8 mouse cellular contexts compared by ENCODE assay signal in the genomic region with DNA sequence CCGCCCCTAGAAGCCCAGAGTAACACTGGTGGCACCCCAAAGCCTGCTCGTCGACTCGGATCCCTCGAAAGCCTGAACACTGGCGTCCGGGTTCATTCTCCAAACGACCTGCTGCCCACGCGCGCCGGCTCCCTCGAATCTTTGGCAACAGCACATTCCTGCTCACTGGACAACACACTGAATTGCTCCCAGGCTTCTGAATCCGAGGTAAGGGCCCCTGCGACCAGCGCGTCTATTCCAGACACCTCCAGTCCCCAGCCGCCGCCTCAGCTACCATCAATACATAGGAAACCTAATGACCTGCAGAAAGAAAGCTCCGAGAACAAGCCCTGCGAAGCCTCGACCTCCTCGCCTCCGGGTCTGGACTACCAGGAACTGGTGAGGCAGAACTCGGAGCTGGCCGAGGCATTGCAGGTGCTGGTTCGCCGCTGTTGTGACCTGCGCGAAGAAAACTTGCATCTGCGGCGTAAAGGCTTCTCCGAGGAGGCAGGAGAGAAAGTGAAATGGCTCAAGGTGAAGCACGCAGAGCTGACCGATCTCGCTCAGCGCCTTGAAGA. TPM values are rescaled to one million over a fixed set of nuclear protein-coding genes. Genes with fewer than 3 reads are reported as not detected.
DNase-seq lines count a peak whose midpoint lies in the region; ATAC-seq and TF ChIP-seq lines count a peak whose summit lies in the region.

No protein-coding gene starts in this region.

- WGBS in kidney, embryonic 14.5 days: 2% methylated on average over 37 of the region's 37 CpGs
- 1% methylated on average over 37 of the region's 37 CpGs for WGBS in hindbrain, postnatal 0 days
- WGBS in macrophage (ENCODE audit: missing documents): under 1% methylated on average over 33 of the region's 37 CpGs

- TF ChIP-seq POLR2A in CH12.LX (IDR thresholded peaks at IDR 0.05; ENCODE audit: low read depth, low read length): no peak
- no peak for TF ChIP-seq POLR2A in cortical plate, adult 2 months (IDR thresholded peaks at IDR 0.05; ENCODE audit: extremely low read depth, insufficient read depth, low read length)

- H3K4me2 ChIP-seq in kidney, embryonic 14.5 days (replicated peaks; ENCODE audit: low read depth, low read length): peak overlapping the region; percentile 93
- H3K4me2 ChIP-seq in CH12.LX (ENCODE audit: insufficient read depth, low read depth, poor library complexity, severe bottlenecking): peak overlapping the region; percentile 85
- peak overlapping the region; percentile 96 for H3K4me2 ChIP-seq in hindbrain, postnatal 0 days (ENCODE audit: low read depth, low read length)

- H3K4me3 ChIP-seq in kidney, embryonic 14.5 days (ENCODE audit: low read length): peak overlapping the region; percentile 47
- H3K4me3 ChIP-seq in CH12.LX (replicated peaks in 1 of 3; ENCODE audit: low read depth in 2 of 3, low read length in 2 of 3, poor library complexity in 1 of 3): peak overlapping the region; percentile 45 to 75 (median 74)
- H3K4me3 ChIP-seq in cortical plate, adult 2 months (ENCODE audit: insufficient read depth, low read length): peak overlapping the region; percentile 38
- peak overlapping the region; percentile 65 for H3K4me3 ChIP-seq in hindbrain, postnatal 0 days (ENCODE audit: low read length)
- peak overlapping the region; percentile 13; the same call in 1 of the 2 replicates for H3K4me3 ChIP-seq in macrophage (ENCODE audit: inconsistent target)

- no peak for DNase-seq in kidney, postnatal 14 days
- no peak for DNase-seq in CH12.LX (ENCODE audit: extremely low read depth)
- no peak for DNase-seq in hindbrain, postnatal 0 days (ENCODE audit: low spot score)
- DNase-seq in left cerebral cortex, postnatal 14 days (ENCODE audit: low spot score in 2 of 2): no peak

- H3K4me1 ChIP-seq in kidney, embryonic 14.5 days (ENCODE audit: control insufficient read depth, insufficient read depth, low read length): peaks cover 14% of the 10 kb centered on the region
- peaks cover 4 to 26% of the 10 kb centered on the region in 2 experiments for H3K4me1 ChIP-seq in CH12.LX (ENCODE audit: control insufficient read depth in 1 of 2, insufficient read depth in 2 of 2)
- no peaks in the 10 kb centered on the region for H3K4me1 ChIP-seq in cortical plate, adult 2 months (ENCODE audit: control insufficient read depth, insufficient read depth, low read length)
- 0 out of 2 replicates have a peak, but pooled peaks cover 11% of the 10 kb centered on the region for H3K4me1 ChIP-seq in hindbrain, postnatal 0 days (ENCODE audit: insufficient read depth, low read length)

- dilution Hi-C loops in CH12.LX (cut with MboI; ENCODE audit: extremely low pct_ligation_motif_present, extremely low pct_unique_long_range_greater_than_20kb, low sequenced_read_pairs): no loop called here

- H3K9ac ChIP-seq in kidney, embryonic 14.5 days (ENCODE audit: low read depth, low read length): peak overlapping the region; percentile 55; the same call in 1 of the 2 replicates
- H3K9ac ChIP-seq in CH12.LX (ENCODE audit: insufficient read depth, low read depth): peak overlapping the region; percentile 14; the same call in 1 of the 2 replicates
- peak overlapping the region; percentile 68 for H3K9ac ChIP-seq in hindbrain, postnatal 0 days (replicated peaks; ENCODE audit: low read length)

- ATAC-seq in kidney, embryonic 14.5 days (ENCODE audit: low FRiP score, low TSS enrichment): peak; percentile 32
- ATAC-seq in hindbrain, postnatal 0 days: no peak; the same call in 1 of the 2 replicates
- no peak for ATAC-seq in monocyte, adult 5-6 weeks (replicated peaks; ENCODE audit: insufficient number of reproducible peaks, low FRiP score, low TSS enrichment, poor library complexity, severe bottlenecking)

- H3K27me3 ChIP-seq in kidney, embryonic 14.5 days (ENCODE audit: control insufficient read depth, insufficient read depth, low read length): peaks cover 7% of the 10 kb centered on the region
- H3K27me3 ChIP-seq in CH12.LX (replicated peaks): peaks cover 51% of the 10 kb centered on the region
- no peaks in the 10 kb centered on the region for H3K27me3 ChIP-seq in hindbrain, postnatal 0 days (ENCODE audit: insufficient read depth, low read length)

- no peaks in the 10 kb centered on the region for H3K36me3 ChIP-seq in kidney, embryonic 14.5 days (ENCODE audit: control insufficient read depth, insufficient read depth, low read length)
- H3K36me3 ChIP-seq in CH12.LX (replicated peaks in 1 of 2; ENCODE audit: control insufficient read depth in 1 of 2, insufficient read depth in 1 of 2, low read length in 1 of 2) (no peaks in the 10 kb centered on the region), macrophage (ENCODE audit: inconsistent target) (no peaks in the 10 kb centered on the region)
- H3K36me3 ChIP-seq in hindbrain, postnatal 0 days (ENCODE audit: insufficient read depth, low read length): no peaks in the 10 kb centered on the region

- intact Hi-C loops in left cerebral cortex, postnatal 14 days (cut with DNase I): loop anchor here (1.0 to 2.0 kb wide), 3 partner anchors 25 to 83 kb away; no protein-coding TSS in a partner anchor

- no peak overlapping the region for H3K27ac ChIP-seq in kidney, embryonic 14.5 days (ENCODE audit: low read depth, low read length)
- H3K27ac ChIP-seq in CH12.LX (ENCODE audit: insufficient read depth, low read depth): no peak overlapping the region
- no peak overlapping the region for H3K27ac ChIP-seq in cortical plate, adult 2 months (ENCODE audit: insufficient read depth, low read length)
- H3K27ac ChIP-seq in hindbrain, postnatal 0 days: peak overlapping the region; percentile 88
- no peak overlapping the region for H3K27ac ChIP-seq in macrophage

- TF ChIP-seq RAD21 in CH12.LX (IDR thresholded peaks at IDR 0.05; ENCODE audit: low read depth, low read length): no peak

- no peaks in the 10 kb centered on the region for H3K9me3 ChIP-seq in kidney, embryonic 14.5 days (ENCODE audit: control insufficient read depth, low read length)
- peaks cover 7% of the 10 kb centered on the region for H3K9me3 ChIP-seq in CH12.LX (replicated peaks; ENCODE audit: low read length)
- no peaks in the 10 kb centered on the region for H3K9me3 ChIP-seq in hindbrain, postnatal 0 days (ENCODE audit: low read length)

- no peaks in the 10 kb centered on the region for H3K79me2 ChIP-seq in CH12.LX (replicated peaks; ENCODE audit: control insufficient read depth, extremely low read depth, insufficient read depth, poor library complexity, severe bottlenecking)
- no peaks in the 10 kb centered on the region for H3K79me2 ChIP-seq in macrophage (ENCODE audit: inconsistent target)

- no peak for TF ChIP-seq CTCF in CH12.LX (conservative IDR thresholded peaks at IDR 0.05 in 1 of 2, IDR thresholded peaks at IDR 0.05 in 1 of 2; ENCODE audit: low read depth in 2 of 2, low read length in 2 of 2)
- TF ChIP-seq CTCF in cortical plate, adult 2 months (IDR thresholded peaks at IDR 0.05; ENCODE audit: extremely low read depth, insufficient read depth, low read length): no peak
- TF ChIP-seq CTCF in hindbrain, postnatal 0 days (IDR thresholded peaks at IDR 0.05; ENCODE audit: low read depth): no peak

- TF ChIP-seq EP300 in CH12.LX (IDR thresholded peaks at IDR 0.05; ENCODE audit: low read length): no peak

- in situ Hi-C loops in CH12.LX (cut with MboI; ENCODE audit: low pct_ligation_motif_present, low pct_unique_long_range_greater_than_20kb, low sequenced_read_pairs): loop anchor here (5.0 to 10.0 kb wide), 2 partner anchors 73 to 325 kb away; a partner anchor contains a TSS

RNA-seq across cellular contexts. Expression of a gene that starts 1.1 kb away (rescaled TPM):
- 0.27 and 0.37 TPM in 2 replicates for polyA plus RNA-seq in kidney, embryonic 14.5 days (2014; fragmentation: Nextera tagmentation; extraction: Ambion mirVana)
- total RNA-seq in CH12.LX (2012; rRNA removed) (0.21 and 0.34 TPM in 2 replicates), CH12.LX (2014; rRNA removed) (0.09 TPM in 1 of 2 replicates, not detected in the other)
- polyA plus RNA-seq in CH12.LX (2012; ENCODE audit: insufficient read length, low read depth) (0.06 and 0.08 TPM in 2 replicates), macrophage (2018) (not detected in 3 replicates)
- polyA plus RNA-seq in cortical plate, adult 2 months (2012; rRNA removed): 0.63 and 1.0 TPM in 2 replicates
- total RNA-seq in hindbrain, postnatal 0 days (2014; rRNA removed): 1.9 and 4.3 TPM in 2 replicates
- 1.0 and 1.3 TPM in 2 replicates for polyA plus RNA-seq in hindbrain, postnatal 0 days (2015; fragmentation: Nextera tagmentation; extraction: Ambion mirVana)
- under 1 TPM in 8 of 26 experiments, not detected in 18; 0.12 to 0.18 (median 0.15) TPM for total RNA-seq in macrophage (2018; cell fraction: chromatin; rRNA removed)
- not detected for total RNA-seq in macrophage (2018; cell fraction: cytosol; rRNA removed)
- total RNA-seq in macrophage (2018; cell fraction: nucleus; rRNA removed): under 1 TPM in 5 of 26 experiments, not detected in 21; 0.08 to 0.25 (median 0.18) TPM
- 0.10 to 0.19 TPM in 2 of 3 replicates, not detected in the other for total RNA-seq in monocyte, adult 5-6 weeks (2017)
- total RNA-seq in left cerebral cortex, postnatal 14 days (2021): 1 to 10 TPM; 1.5 to 1.8 TPM

RNA-seq across cellular contexts. Expression of a gene that starts 7.0 kb away (rescaled TPM):
- 376 and 405 TPM in 2 replicates for polyA plus RNA-seq in kidney, embryonic 14.5 days (2014; fragmentation: Nextera tagmentation; extraction: Ambion mirVana)
- total RNA-seq in CH12.LX (2012; rRNA removed): 156 and 229 TPM in 2 replicates
- 302 and 354 TPM in 2 replicates for total RNA-seq in CH12.LX (2014; rRNA removed)
- 377 and 386 TPM in 2 replicates for polyA plus RNA-seq in CH12.LX (2012; ENCODE audit: insufficient read length, low read depth)
- polyA plus RNA-seq in cortical plate, adult 2 months (2012; rRNA removed): 124 and 129 TPM in 2 replicates
- 82.7 and 93.6 TPM in 2 replicates for total RNA-seq in hindbrain, postnatal 0 days (2014; rRNA removed)
- polyA plus RNA-seq in hindbrain, postnatal 0 days (2015; fragmentation: Nextera tagmentation; extraction: Ambion mirVana): 325 and 326 TPM in 2 replicates
- total RNA-seq in macrophage (2018; cell fraction: chromatin; rRNA removed): 10 to 100 TPM; 28.9 to 86.2 (median 49.7) TPM
- 100 to 1,000 TPM; 225 to 367 (median 264) TPM for total RNA-seq in macrophage (2018; cell fraction: cytosol; rRNA removed)
- 10 to 100 TPM; 29.9 to 94.3 (median 69.2) TPM for total RNA-seq in macrophage (2018; cell fraction: nucleus; rRNA removed)
- 216 to 529 TPM (median 268 TPM) in 3 replicates for polyA plus RNA-seq in macrophage (2018)
- 72.4 to 90.6 TPM (median 82.3 TPM) in 3 replicates for total RNA-seq in monocyte, adult 5-6 weeks (2017)
- 100 to 1,000 TPM; 143 to 144 TPM for total RNA-seq in left cerebral cortex, postnatal 14 days (2021)

RNA-seq across cellular contexts. Expression of a gene that starts 23.9 kb away (rescaled TPM):
- 4.0 and 4.3 TPM in 2 replicates for polyA plus RNA-seq in kidney, embryonic 14.5 days (2014; fragmentation: Nextera tagmentation; extraction: Ambion mirVana)
- total RNA-seq in CH12.LX (2012; rRNA removed) (7.5 and 9.6 TPM in 2 replicates), CH12.LX (2014; rRNA removed) (4.5 and 6.2 TPM in 2 replicates)
- polyA plus RNA-seq in CH12.LX (2012; ENCODE audit: insufficient read length, low read depth) (6.3 and 8.1 TPM in 2 replicates), macrophage (2018) (1.1 to 1.4 TPM (median 1.4 TPM) in 3 replicates)
- polyA plus RNA-seq in cortical plate, adult 2 months (2012; rRNA removed): 5.7 and 6.0 TPM in 2 replicates
- total RNA-seq in hindbrain, postnatal 0 days (2014; rRNA removed): 10.0 and 13.1 TPM in 2 replicates
- polyA plus RNA-seq in hindbrain, postnatal 0 days (2015; fragmentation: Nextera tagmentation; extraction: Ambion mirVana): 4.7 and 5.1 TPM in 2 replicates
- 1 to 10 TPM; 2.1 to 8.8 (median 4.5) TPM for total RNA-seq in macrophage (2018; cell fraction: chromatin; rRNA removed)
- 1 to 10 TPM in 18 of 26 experiments, under 1 TPM in 8; 0.50 to 2.3 (median 1.2) TPM for total RNA-seq in macrophage (2018; cell fraction: cytosol; rRNA removed)
- total RNA-seq in macrophage (2018; cell fraction: nucleus; rRNA removed): 1 to 10 TPM; 1.6 to 6.8 (median 3.2) TPM
- total RNA-seq in monocyte, adult 5-6 weeks (2017): 2.3 to 8.0 TPM (median 7.2 TPM) in 3 replicates
- total RNA-seq in left cerebral cortex, postnatal 14 days (2021): 1 to 10 TPM; 4.8 to 5.0 TPM

Comparison
In these comparisons a context has a peak if more than half of its experiments do, and no peak if none do; other contexts are left out.
1. H3K4me3 ChIP-seq: peak in every context shown above with its lines; median percentile 74 in CH12.LX; 65 in hindbrain, postnatal 0 days; 47 in kidney, embryonic 14.5 days; 38 in cortical plate, adult 2 months; 13 in macrophage.
2. H3K9ac ChIP-seq: peak in every context shown above with its lines; median percentile 68 in hindbrain, postnatal 0 days; 55 in kidney, embryonic 14.5 days; 14 in CH12.LX.